Mouse (Mus musculus) thymus, postnatal 14 days (tissue): ENCODE results near the gene Zc3h12c.

ENCODE experiments used
- DNase-seq: peaks from one replicate; pipeline ENCODE4 v3.0.0; 2021

The Zc3h12c gene

GRCm38 (mm10) chr9:52165706-52166090, 2.7 kb downstream of the Zc3h12c start:
- DNase-seq: no peak

DNA sequence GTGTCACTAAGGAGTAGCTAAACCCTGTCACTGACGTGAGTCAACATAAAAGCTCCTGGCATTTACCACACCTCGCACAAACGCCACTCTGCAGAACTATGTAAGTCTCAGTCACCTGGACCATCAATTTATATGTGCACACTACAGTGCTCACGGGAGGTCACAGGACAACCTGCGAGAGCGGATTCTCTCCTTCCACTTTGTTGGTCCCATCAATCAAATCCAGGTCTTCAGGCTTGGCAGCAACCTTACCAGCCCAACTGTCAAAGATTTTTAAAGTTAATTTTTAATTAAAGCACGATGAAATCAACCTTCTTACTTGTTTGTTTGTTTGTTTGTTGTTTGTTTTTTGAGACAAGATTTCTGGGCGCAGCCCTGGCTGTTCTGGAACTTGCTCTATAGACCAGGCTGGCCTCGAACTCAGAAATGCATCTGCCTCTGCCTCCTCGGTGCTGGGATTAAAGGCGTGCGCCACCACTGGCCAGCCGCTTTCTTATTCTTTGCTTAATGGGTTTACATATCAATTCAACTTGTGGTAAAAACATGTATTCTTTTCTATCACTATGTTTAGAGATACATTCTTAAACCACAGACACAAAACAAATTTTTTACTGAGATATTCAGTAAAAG, 3.2 kb downstream of the Zc3h12c start:
- DNase-seq: no peak

GRCm38 (mm10) chr9:52160512-52160911, 7.9 kb downstream of the Zc3h12c start:
- DNase-seq: no peak

DNA sequence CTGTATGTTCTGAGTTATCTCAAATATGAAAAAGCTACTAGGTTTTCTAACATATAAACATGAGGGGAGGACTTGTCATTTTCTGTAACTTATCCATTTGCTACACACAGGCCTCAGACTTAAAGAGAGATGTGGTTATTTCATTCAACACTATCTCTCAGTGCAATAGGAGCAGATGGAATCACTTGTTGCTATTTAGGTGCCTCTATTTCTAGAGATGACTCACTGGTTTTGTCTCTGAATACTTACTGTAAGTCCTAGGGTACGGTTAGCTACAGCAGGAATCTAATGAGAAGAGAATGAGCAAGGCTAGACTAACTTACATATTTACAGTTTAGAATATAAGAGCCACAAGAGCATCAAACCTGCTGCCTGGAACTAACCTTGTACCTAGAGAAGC, 9.8 kb downstream of the Zc3h12c start:
- no peak for DNase-seq

GRCm38 (mm10) chr9:52155417-52155816, 13.0 kb downstream of the Zc3h12c start:
- no peak for DNase-seq

DNA sequence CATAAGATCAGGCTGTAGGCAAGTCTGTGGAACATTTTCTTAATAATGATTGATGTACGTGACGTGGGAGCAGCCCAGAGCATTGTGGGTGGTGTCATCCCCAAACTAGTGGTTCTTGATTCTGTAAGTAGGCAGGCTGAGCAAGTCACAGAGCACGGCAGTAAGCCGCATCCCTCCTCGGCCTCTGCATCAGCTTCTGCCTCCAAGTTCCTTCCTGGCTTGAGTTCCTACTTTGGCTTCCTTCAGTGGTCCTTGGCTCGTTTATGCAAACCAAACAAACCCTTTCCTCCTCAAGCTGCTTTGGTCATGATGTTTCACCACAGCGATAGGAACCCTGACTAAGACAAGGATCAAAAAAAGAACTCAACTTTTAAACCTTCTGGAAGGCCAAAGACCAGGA, 14.1 kb downstream of the Zc3h12c start:
- no peak for DNase-seq

- no peak for DNase-seq
These were observed 16.1 kb downstream of the Zc3h12c start for GRCm38 (mm10) chr9:52152076-52152826.

DNA sequence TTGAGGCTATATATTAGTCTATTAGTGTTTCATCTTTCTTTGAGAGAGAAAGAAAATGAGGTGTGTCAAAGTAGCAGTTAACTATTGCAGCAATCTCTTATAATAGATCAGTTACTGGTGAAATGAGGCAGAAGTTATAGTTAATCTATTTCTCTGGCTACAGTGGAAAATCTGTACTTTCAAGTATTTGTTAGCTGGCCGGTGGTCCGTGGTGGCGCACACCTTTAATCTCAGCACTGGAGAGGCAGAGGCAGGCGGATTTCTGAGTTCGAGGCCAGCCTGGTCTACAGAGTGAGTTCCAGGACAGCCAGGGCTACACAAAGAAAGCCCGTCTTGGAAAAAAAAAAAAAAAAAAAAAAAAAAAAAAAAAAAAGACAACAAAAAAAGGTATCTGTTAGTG, 18.6 kb downstream of the Zc3h12c start:
- DNase-seq: no peak

GRCm38 (mm10) chr9:52149286-52149685, 19.1 kb downstream of the Zc3h12c start:
- no peak for DNase-seq

GRCm38 (mm10) chr9:52148831-52149230, 19.5 kb downstream of the Zc3h12c start:
- DNase-seq: no peak

- no peak for DNase-seq
These were observed 20.1 kb downstream of the Zc3h12c start for GRCm38 (mm10) chr9:52148311-52148710.

GRCm38 (mm10) chr9:52146241-52146640, 22.1 kb downstream of the Zc3h12c start:
- no peak for DNase-seq

GRCm38 (mm10) chr9:52132771-52133170, 35.6 kb downstream of the Zc3h12c start:
- no peak for DNase-seq

- DNase-seq: no peak
These were observed 38.0 kb downstream of the Zc3h12c start for GRCm38 (mm10) chr9:52130348-52130747.

DNA sequence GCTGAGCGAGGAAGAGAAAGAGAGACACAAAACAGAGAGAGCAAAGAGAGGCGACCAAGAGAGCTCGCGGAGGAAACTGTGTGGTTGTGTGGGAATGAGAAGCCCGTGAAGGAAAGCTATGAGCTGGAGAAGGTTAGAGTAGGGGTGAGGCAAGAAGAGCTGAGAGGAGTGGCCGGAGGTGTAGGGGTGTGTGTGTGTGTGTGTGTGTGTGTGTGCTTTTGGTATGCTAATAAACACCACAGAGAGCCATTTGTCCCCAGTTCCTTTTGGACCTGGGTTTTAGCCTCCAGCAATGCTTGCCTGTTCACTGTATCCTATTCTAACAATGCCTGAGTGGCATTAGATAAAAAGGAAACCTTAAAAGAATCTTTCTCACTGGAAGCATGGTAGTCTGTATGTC, 43.1 kb downstream of the Zc3h12c start:
- DNase-seq: no peak

- no peak for DNase-seq
These were observed 49.2 kb downstream of the Zc3h12c start for GRCm38 (mm10) chr9:52119212-52119611.

DNA sequence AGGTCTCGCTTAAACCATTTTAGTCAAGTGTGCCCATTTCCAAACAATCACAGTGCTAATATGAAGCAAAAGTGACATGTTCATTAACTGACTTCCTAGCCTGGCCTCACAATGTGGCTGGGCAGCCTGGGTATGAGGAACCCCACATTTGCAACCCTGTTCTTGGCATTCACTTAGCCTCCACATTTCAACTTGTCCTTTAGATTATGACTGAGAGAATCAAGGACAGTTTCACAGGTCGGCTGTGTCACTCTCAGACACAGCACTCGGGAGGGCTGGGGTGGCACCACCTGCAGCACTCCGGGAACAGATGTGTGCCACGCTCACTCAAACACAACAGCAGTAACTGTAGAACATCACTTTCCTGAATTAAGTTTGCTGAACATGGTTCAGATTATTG, 55.3 kb downstream of the Zc3h12c start:
- DNase-seq: no peak

GRCm38 (mm10) chr9:52110738-52111137, 57.6 kb downstream of the Zc3h12c start:
- DNase-seq: no peak

DNA sequence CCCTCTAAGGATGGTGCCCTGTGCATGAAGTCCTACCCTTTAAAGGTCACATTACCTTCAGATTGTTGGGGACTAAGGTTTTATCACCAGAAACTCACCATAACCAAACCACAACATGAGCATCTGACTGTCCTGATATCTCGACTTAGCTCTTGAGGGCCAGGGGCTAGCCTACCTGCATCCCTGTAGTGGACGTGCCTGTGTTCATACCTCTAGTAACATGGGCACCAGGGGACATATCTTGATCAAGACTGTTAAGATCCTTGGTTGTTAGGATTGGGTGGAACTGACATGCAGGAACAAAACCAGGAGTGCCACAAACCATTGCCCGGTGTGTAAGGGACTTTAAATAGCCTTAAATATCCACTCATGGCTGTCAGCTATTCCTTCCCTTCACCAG, 61.2 kb downstream of the Zc3h12c start:
- no peak for DNase-seq

DNA sequence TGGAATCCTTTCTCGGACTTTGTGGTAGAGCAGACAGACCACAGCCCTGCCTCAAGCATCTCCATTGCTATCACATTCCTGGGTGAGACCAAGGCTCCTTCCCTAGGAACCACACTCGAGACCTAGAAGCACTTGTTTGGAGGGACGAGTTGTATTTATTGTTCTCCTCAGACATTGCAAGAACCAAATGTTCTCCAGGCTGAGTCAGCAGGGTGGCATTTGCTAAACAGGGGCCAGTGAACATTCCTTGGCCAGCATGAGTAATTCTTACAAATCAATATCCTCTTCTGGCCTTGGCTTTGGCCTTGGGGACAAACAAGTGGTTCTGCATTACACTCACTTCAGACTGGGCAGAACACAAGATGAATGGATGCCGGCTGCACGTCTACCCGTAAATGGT, 62.9 kb downstream of the Zc3h12c start:
- DNase-seq: no peak

DNA sequence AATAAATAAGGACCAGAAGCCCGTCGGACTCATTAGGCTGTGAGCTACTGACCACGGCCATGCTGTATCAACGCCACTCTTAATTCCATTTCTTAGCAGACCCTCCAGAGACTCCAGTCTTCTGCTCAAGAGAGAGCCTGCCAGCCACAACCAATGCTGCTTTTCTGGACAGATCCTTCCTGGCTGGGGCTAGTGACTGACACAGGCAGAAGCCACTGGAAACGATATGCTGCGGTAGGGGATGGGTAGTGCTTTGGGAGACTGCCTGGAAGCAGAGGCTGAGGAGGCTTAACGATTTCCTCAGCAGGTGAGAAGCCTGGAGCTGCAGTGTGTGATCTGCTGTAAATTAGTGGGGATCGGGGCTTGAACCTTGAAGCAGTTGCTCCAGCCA, 64.2 kb downstream of the Zc3h12c start:
- DNase-seq: no peak

DNA sequence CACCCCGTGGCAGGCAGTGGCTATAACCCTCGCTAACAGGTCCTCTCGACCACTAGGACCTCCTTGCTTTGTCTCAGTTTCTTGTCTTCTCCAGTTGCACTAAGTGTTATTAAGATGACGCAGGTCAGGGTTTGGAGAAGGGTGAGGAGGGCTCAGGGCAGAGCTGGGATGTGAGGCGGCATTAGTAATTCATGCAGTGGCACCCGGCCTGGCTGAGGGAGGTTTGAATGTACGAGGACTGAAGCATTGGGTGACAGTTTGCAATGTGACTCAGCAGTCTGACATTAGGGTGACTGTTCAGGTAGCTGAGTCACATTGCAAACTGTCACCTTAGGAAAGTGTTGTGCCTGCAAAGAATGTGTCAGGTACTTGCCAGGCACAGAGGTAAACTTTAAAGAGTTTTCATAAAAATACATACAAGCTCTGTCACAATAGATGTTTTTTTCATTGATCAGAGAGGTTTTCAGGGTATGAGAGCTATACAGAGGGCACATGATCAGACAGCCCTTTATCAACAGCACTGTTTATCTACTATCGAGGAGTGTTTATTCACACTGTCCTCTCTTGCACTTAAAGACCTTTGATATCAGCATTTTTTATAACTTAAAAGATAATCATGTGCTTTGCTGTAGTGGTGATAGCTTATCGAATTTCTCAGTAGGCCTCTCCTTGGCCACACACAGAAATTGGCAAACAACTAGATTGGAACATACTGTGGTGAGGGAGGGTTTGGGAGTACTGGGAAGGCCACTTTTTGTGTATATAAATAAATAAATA, 64.7 kb downstream of the Zc3h12c start:
- DNase-seq: no peak

DNA sequence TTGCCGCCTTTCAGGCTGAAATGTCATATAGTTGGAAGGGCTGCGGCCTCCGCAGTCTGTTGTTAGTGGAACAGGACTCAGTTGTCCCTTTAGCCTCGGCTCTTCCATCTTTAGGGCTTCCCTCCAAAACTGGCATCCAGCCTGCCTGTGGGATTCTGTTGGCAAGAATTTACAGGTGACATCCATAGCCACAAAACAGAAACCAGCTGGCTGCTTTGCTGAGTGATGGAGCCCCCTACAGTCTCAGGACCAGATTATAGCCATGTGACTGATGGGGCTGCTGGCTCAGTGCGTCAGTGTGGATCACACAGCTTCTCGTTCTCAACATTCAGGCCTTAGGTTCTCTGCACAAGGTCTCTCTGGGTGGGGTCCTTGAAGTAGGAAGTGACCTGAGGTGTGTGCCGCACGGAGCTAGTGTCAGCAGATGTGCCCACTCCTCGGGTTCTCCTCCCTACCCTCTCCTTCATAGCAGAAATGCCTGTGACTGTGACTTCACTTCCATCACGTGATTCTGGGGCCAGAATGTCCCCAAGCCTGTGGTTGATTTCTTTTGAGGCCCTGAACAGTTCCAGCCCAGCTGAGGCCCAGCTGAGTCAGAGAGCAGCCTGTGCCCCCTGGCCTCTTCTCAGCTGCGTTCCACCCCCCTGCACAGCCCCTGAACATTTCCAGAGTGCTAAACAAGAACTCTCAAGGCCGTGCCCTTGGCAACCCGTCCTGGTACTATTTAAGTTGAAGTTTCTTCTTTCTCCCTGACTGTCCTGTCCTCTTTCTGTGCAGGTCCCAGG, 66.1 kb downstream of the Zc3h12c start:
- DNase-seq: no peak
